Mouse (Mus musculus): ENCODE results near the gene Jarid2.

Gene Jarid2

DNA sequence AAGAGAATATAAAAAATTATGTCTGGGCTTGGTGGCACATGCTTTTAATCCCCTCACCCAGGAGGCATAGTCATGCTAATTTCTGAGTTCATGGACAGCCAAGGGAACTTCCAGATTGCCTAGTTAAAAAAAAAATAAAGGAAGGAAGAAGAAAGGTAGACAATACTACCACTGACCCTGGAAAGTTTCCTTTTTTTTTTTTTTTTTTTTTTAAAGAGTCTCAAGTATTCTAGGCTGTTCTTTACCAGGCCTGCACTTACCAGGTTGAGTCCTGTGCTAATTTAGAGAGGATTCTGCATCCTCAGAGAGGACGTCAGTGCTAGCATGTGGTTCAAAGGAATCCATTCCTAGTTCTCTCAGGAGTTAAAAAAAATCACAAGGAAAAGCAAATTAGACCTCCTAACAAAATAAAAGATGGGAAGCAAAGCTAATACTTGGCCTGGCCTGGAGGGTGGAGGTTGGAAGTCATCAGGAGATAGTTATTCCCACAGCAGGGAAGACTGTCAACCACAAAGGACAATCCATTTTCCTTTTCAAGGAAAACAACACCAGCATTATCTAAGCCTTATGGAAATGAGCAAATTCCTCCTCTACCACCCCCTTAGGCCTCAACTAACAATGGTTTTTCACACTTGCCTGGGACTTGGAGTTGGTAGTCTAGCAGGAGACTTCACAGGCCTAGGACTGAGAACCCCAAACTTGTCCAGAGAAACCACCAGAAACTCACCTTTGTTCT, 961 bp upstream of the Jarid2 start:
- no peak for DNase-seq (ENCODE audit: low read depth, low spot score)

DNA sequence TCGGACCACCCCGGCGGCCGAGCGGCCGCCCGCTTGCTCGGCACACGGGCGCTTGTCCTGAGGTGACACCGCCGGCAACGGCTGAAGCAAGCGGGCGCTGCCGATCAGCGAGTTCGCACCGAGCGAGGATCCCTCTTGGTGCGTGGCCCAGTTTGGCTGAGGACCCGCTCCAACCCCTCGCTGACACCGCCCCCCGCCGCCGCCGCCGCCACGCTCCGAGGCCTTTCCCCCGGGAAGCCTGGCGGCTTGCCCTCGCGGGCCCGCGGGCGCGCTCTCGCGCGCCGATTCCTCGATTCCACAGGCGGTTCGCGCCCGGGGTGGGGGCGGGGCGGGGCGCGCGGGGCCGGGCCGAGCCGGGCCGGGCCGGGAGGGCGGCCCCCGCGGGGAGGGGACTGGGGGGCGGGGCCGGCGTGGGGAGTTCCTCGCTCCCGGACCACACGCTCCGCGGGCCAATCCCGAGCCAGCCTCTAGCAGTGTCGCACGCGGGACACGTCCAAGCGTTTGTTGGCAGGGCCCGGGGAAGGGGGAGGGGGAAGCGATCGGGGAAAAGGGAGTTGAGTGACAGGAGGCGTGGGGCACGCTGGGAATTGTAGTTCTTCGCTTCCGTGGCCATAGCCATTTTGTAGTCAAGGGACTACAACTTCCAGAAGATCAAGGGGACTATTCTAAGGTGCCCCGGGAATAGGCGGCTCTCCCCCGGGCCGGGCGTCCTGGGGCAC, 1.0 kb downstream of the Jarid2 start:
- DNase-seq (ENCODE audit: low read depth, low spot score): peak; percentile 99

DNA sequence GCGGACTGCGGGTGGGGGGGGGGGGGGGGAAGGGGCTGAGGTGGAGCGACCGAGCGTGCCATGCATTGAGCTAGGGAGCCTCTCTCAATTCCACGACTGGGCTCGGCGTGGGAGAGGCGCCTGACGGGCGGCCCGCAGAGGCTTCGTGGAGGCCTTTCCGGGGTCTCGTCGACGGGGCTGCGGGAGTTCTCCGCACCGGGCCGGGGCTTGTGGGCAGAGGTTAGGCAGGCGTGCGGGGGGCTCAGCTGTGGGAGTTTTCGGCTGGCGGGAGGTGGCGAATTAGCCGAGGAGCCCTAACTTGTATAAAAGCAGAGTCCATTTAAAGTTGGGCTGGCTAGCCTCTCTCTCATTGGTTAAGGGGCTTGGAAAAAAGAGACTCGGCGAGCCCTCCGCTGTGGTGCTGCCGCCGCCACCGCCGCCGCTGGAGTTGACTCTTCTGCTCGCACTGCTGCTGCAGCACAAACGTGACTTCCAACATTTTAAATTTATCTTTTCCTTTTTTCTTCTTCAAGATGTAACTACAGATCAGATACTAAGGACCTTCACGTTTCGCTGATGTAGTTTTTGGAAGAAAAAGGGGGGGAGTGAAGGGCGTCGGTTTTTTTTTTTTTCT, 1.8 kb downstream of the Jarid2 start:
- peak; percentile 93 for DNase-seq (ENCODE audit: low read depth, low spot score)

DNA sequence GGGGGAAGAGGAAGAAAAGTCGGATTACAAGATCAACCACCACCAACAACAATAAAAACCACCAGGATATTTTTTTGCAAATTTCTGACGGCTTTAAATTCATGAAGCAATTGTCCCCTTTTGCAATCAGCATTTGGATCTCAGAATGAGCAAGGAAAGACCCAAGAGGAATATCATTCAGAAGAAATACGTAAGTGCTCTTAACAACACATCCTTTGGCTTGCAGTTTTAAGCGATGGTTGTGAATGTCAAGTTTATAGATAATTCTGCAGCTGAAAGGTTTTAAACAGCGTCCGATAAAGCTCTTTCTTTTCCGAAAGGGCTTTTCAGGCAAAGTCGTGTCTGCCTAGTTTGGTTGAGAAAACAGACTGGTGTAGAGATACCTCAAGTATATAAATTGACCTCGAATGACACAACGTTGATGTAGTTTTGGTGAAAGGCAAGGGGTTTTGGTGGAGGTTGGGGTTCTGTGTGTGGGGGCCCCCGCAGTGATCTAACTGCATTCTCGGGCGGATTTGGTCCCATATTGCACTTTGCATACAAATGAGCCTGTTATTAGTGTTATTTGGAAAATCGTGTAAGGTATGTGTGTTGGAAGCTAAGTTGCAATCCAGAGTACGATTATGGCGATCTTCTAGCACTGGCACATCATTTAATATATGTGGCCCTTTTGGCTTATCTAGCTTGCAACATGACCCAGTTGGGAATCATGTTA, 2.6 kb downstream of the Jarid2 start:
- no peak for DNase-seq (ENCODE audit: low read depth, low spot score)

DNA sequence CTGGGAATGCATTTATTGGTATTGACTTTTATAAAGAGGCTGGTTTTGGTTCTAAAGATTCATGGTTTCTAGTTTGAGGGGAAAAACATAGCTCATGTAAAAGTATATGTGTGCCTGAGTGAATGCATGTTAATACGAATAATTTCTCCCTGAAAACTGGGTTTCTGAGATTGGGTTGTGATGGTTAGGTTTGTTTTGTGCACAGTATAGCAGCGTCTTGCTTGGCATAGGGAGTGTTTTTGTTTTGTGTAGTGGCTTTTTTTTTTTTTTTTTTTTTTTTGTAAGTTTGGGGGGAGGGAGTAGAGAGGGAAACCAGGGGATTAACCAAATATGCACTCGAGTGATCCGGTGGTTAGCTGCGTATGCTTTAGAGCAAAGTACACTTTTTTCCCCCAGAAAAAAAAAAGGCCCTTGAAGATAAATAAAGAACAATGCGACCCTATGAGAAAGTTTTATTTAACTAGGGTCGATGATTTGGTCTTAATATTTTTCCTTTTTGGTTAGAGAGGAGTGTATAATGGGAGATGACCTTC, 3.2 kb downstream of the Jarid2 start:
- DNase-seq (ENCODE audit: low read depth, low spot score): peak; percentile 82

DNA sequence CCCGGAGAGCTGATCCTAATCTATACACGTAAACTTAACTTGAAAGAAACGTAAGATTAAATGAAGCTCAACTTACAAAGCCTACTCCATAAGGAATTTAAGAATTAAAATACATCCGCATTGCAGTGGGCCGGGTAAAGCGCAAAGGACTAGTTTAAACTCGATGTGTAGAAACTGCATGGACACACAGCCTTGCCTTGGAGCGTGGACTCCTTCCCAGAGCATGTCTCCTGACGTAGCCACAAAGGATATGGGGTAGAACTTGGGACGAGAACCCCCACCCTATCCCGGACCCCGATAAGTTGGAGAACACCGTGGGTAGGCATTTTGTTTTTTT, 3.7 kb downstream of the Jarid2 start:
- no peak for DNase-seq (ENCODE audit: low read depth, low spot score)

DNA sequence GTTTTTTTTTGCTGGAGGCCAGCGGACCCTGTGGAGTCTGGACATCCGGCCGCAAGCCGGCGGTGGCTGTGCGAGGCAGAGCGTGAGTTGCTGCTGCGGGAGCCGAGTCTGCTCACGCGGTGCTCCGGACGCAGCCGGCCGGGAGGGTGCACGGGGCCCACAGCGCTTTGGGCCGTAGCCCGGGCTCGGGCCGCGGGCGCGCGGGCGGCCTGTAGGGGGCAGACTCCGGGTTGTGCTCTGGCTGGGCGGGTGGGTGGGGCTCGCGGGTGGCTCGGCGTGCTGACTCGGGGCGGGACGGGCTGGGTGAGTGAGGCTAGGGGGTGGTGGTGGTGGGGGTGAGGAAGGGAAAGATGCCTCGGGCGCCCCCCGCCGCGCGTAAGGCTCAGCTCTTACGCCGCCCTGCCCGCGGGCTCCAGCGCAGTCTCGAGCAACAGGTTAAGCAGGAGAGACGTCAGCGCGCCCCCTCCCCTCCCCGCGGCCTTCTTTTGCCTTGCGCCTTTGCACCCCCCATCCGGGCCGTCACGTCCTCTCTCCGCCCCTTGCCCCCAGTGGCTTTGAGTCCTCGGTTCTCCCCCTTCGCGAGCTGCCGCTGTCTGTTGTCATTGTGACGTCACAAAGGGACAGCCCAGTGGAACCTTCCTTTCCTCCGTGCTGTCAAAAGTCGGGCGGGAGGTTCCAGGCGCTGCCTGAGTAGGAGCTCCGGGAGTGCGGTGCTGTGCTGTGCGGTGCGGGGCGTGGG, 4.3 kb downstream of the Jarid2 start:
- DNase-seq (ENCODE audit: low read depth, low spot score): peak; percentile 96

DNA sequence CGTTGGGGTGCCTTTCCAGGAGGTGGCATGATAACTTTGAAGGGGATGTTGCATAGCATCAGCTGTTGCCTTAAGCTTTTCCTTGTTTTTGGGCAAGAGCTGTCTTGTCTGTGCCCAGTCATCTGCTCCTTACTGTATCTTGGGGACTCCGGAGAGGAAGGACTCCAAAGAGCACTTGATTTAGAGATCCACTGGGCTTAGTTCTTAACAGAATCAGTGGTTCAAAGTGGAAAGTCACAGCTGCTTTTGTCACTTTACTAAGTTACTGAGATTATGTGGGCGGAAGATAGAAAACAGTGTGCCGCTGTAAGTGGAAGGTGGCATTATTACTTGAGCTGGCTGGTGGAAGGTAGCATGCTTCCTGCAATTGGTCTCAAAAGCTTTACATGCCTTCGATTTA, 5.2 kb downstream of the Jarid2 start:
- peak; percentile 73 for DNase-seq (ENCODE audit: low read depth, low spot score)

DNA sequence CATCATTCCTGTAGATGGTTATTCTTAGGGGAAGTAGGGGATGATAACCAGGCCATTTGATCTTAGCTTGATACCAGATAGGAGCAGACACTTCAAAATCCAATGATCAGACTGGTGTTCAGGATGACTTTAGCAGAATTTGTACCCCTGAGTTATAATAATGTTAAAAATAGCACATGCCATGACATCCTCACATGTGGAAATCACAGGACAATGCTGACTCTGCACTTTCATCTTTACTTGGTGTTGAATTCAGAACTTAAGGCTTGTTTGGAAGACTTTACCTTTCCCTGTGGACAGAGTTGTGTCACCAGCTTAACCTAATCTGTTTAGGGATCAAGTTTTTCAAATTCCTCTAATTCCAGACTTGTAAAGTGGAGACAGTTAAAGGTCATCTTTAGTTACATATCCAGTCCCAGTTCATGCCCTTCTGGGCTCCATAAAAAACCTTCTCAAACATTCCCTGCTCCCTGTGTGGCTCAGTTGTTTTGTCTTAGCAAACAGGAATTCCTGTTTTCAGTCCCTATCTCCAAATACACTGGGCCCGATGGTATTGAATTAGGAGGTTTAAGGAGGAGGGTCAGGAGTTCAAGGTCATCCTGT, 5.9 kb downstream of the Jarid2 start:
- no peak for DNase-seq (ENCODE audit: low read depth, low spot score)

DNA sequence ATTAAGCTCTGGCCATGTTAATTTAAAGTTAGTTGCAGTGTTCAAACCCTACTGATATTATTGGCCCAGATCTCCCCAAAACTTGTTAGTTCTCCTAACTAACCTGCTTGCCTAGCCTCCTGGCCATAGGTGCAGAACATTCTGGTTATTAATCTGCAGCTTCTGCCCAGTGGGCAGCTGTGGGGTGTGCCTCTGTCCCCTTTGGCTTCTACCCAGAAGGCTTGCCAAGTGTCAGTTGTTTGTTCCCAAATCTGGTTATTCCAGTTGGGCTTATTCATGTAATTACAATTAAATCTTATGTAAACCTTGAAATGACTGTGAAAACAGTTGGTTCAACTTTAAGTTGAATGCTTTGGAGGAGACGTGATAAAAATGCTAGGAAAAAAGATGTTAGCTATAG, 8.0 kb downstream of the Jarid2 start:
- no peak for DNase-seq (ENCODE audit: low read depth, low spot score)

DNA sequence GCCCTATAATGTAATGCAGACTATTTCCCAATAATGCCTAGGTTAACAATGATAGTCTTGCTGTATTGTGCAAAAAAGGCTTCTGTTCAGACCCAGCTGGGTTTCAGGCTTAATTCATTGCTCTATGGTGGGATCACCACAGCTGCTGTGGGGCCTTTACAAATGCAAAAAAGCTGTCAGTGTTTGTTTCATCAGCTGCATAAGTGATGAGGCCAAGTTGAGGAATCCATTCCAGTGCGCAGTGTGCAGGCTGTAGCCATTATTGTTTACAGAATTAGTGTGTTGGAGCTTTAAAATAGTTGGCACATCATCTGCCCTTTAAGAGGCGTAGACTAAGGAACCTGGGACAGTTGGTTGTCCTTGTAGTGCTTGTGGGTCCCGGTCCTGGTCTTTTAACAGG, 22.5 kb downstream of the Jarid2 start:
- no peak for DNase-seq (ENCODE audit: low read depth, low spot score)

DNA sequence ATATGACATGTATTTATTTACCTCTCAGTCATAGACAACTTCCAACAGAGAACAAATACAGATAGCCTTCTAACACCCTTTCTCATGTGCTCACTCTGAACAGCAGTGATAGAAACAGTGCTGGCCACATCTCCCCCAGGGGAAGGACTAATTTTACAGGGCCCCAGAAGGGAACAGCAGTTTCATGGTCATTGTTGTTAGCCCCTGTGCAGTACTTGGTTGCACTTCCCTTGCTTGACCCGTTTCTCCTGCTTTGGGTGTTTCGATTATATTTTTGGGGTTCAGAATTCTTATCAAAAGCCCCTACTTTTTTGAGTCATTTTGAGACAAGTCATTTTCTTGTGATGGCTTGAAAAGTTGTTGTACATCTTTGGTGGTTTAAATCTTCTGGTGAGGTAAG, 23.9 kb downstream of the Jarid2 start:
- DNase-seq (ENCODE audit: low read depth, low spot score): no peak

DNA sequence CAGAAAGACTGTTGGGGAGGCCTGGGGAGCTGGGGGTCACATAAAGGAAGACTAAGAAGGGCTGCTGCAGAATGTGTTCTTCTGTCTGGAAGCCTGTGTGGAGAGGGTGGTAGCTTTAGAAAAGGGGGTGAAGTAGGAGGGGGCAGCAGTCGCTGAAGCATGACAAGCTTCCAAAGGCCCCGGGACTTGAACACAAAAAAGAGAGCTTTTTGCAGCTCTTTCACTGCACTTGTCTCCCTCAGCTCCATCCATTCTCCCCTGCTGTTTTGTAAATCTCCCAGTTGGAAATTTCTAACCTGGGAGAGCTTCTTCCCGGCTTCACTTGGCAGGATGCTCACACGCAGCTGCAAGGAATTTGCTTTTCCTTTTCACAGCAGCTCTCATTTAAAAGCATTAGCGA, 26.2 kb downstream of the Jarid2 start:
- DNase-seq (ENCODE audit: low read depth, low spot score): no peak

DNA sequence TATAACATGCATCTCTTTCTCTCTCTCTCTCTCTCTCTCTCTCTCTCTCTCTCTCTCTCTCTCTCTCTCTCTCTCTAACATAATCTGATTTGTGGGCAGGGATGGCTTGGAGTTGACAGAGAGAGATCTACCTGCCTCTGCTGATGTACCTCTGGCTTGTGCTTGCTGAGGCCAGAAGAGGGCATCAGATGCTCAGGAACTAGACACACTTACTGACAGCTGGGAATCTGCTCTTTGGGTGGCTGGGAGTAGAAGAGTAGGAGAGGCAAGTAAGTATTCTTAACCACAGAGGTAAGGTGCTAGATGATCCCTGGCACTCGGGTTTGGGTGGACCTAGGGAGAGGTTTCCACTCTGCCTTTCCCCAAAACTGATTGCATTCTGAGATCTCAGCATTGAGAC, 29.5 kb downstream of the Jarid2 start:
- peak; percentile 65 for DNase-seq (ENCODE audit: low read depth, low spot score)

DNA sequence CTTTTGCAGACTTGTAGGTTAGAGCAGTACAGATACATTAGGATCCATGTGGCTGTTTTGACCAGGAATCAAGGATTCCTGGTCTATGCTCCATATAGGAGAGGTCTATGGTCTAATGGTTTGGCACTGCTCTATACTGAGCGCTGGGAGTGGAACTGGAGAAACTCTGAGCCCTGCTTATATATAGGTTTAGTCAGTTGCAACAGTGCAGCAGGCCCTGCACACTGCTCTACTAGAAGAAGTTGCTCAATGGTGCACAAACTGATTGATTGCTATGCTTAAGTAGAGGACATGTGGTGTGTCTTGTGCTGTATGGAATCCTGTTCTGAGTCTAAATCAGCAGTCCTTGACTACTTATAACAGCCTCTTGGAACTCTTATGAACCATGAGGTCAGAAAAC, 31.5 kb downstream of the Jarid2 start:
- no peak for DNase-seq (ENCODE audit: low read depth, low spot score)

DNA sequence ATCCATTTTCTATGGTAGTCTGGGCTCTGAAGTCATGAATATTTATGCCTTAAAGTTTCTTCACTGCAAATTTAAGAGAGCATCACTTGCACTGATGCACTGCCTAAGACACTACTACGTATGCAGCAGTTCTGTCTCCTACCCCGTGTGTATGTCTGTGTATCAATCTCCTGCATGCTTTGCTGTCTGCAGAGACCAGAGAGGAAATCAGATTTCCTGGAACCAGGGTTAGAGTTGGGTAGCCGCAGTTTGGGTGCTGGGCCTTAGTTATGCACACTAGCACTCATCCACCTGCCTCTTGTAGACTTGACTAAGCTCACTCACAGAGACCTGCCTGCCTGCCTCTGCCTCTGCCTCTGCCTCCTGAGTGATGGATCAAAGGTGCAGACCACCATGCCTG, 33.8 kb downstream of the Jarid2 start:
- peak; percentile 22 for DNase-seq (ENCODE audit: low read depth, low spot score)

DNA sequence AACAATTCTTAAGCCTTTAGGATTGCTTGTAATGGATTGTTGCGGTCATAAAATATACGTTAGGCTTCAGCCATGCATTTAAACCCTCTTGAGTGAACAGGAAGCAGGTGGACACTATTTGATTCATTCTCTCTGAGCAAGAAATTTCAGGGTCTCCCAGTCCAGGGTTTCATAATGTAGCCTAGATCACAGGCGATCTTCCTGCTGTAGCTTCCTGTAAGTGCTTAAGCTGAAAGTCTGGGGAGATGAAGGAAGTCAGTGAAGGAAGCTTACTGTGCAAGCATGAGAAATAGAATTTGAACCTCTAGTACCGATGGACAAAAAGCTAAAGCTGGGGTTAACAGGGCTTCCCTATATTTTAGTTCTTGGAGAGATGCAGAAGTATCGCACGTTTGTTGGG, 38.5 kb downstream of the Jarid2 start:
- DNase-seq (ENCODE audit: low read depth, low spot score): no peak

DNA sequence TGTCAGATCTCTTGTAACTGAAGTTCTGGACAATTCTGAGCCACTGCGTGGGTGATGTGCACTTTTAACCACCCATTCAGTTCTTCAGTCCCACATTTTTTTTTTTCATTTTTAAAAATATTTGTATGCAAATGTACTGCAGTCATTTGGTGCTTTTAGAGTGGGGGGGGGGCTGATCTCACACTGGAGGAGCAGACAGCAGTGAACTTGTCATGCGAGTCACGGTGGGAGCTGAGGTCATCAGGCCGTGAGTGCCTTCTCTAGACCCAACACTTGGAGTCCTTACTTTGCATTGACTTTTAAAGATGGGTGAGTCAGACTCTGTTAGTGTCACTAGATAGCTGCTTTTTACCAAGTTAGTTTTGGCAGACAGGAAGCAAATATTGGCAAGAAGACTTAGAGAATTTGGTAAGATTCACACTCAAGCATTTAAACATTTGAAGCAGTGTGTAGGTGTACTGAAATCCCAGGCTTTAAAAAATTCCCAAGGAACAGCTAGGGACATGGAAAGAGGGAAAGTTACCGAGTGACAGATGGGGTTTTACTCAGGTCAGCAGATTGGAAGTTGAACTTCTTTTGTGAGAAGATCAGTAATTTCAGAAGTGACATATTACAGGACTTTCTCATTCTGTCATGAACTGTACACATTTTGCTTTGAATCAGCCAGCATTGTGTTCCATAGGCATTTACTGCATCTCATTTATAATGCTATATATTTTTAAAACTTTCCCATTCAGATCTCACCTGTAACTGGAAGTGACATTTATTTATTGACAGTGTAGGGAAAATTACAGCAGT, 41.7 kb downstream of the Jarid2 start:
- DNase-seq (ENCODE audit: low read depth, low spot score): peak; percentile 63

DNA sequence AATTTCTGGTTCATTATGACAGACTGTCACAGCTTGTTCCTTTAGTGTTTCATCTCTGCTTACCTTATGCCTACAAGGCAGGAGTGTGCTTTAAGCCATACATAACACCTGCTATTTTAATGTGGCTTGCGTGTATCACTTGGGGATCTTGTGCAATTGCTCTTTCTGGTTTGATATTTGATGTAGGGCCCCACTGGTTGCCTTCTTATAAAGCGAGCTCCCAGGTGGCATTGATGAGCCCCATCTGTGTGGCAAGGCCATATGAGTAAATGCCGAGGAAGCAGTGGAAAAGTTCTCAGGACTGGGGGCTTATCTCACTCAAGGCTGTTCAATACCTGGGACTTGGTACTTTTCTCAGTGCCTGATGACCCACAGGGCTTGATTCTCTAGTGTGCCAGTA, 43.5 kb downstream of the Jarid2 start:
- no peak for DNase-seq (ENCODE audit: low read depth, low spot score)

DNA sequence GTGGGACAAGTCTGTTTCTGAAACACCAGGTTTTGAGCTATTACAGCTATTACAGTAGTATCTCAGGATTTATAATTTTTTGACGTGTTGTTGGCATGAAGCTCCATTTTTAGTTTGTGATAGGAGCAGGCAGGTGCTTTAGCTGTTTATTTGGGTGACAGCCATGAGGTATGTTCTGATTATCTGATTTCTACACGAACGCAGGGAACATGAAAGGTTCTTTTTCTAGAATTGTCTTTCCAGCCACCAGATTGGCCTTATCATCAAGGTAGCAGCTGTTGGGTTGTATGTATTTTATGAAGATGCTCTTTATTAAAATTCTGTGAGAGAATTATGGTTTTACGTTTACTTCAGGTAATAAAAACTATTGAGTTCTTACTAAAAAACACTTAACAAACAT, 45.1 kb downstream of the Jarid2 start:
- no peak for DNase-seq (ENCODE audit: low read depth, low spot score)

Measured in CD4-positive helper T cell, adult 2 months (primary cell).